In genomic region chr1:192101359-192101758, GRCm38 (mm10) we compare ENCODE assay signal across 14 mouse cellular contexts. TPM values are rescaled to one million over a fixed set of nuclear protein-coding genes. Genes with fewer than 3 reads are reported as not detected.
A peak's percentile ranks its signal among the peaks of the same experiment; 100 is the strongest.
DNase-seq lines count a peak whose midpoint lies in the region.
"Had no signal": no experiment of that assay in that cellular context is flagged by ENCODE, and none has a peak within 500 bp of the region (broad histone marks: within the 10 kb centered on the region; RNA-seq: fewer than 3 reads in every experiment).

No protein-coding gene starts in this region.

- intact Hi-C loops in left cerebral cortex, postnatal 4 days (cut with DNase I), result no loop called here

- DNase-seq in left cerebral cortex, adult 18-20 months (ENCODE audit: low spot score in 2 of 2), result peak; percentile 65 to 75
- DNase-seq in left cerebral cortex, postnatal 4 days, result no peak
- peak; percentile 93 for DNase-seq in brain, adult 2 months (ENCODE audit: low read depth, low spot score)
- DNase-seq in left cerebral cortex, adult 9 months (ENCODE audit: low spot score in 2 of 2), result peak; percentile 59 to 74
- DNase-seq in telencephalon, adult 2 months (ENCODE audit: low read depth, low spot score), result peak; percentile 84
- DNase-seq in urinary bladder, postnatal 10 days (ENCODE audit: low spot score), result no peak
- no peak for DNase-seq in thymus, adult 18-20 months
- DNase-seq: adrenal gland, postnatal 25 days; cerebellum, postnatal 14 days; gastrocnemius, postnatal 36 days; liver; lung, adult 18-20 months; lung, postnatal 4 days; thymus, postnatal 36 days had no signal

RNA-seq across cellular contexts. Expression of gene Traf5, which starts 9.0 kb away (rescaled TPM):
- 1 to 10 TPM; 4.6 to 7.4 TPM for total RNA-seq in left cerebral cortex, adult 18-20 months (2021)
- 1 to 10 TPM; 3.4 to 4.6 TPM for total RNA-seq in left cerebral cortex, postnatal 4 days (2021)

RNA-seq across cellular contexts. Expression of gene Rcor3, which starts 36.5 kb away (rescaled TPM):
- total RNA-seq in left cerebral cortex, adult 18-20 months (2021), result 10 to 100 TPM; 27.3 to 28.7 TPM
- 10 to 100 TPM; 58.1 to 69.2 TPM for total RNA-seq in left cerebral cortex, postnatal 4 days (2021)

Comparison
In these comparisons a context has a peak if more than half of its experiments do, and no peak if none do; other contexts are left out.
1. DNase-seq: peak in left cerebral cortex, adult 18-20 months (2 of 2), brain, adult 2 months (single experiment), left cerebral cortex, adult 9 months (2 of 2) and telencephalon, adult 2 months (single experiment); none in left cerebral cortex, postnatal 4 days (single experiment), urinary bladder, postnatal 10 days (single experiment) and thymus, adult 18-20 months (0 of 2).